8 mouse cellular contexts compared by ENCODE assay signal in genomic region chr5:120156166-120156909, GRCm38 (mm10). TPM values are rescaled to one million over a fixed set of nuclear protein-coding genes. Genes with fewer than 3 reads are reported as not detected.
DNase-seq lines count a peak whose midpoint lies in the region; ATAC-seq and TF ChIP-seq lines count a peak whose summit lies in the region.
"Had no signal": no experiment of that assay in that cellular context is flagged by ENCODE, and none has a peak within 500 bp of the region (broad histone marks: within the 10 kb centered on the region; RNA-seq: fewer than 3 reads in every experiment).

No protein-coding gene starts in this region.

- intact Hi-C loops in heart, postnatal 10 days (cut with DNase I), result no loop called here

- no peak overlapping the region for H3K9ac ChIP-seq in embryonic facial prominence, embryonic 15.5 days

- ATAC-seq in embryonic facial prominence, embryonic 15.5 days (ENCODE audit: insufficient number of reproducible peaks, low FRiP score, low TSS enrichment, low read depth), result no peak; the same call in 1 of the 2 replicates

- no peaks in the 10 kb centered on the region for H3K36me3 ChIP-seq in embryonic facial prominence, embryonic 15.5 days

- no peak for TF ChIP-seq POLR2A in brain, embryonic 14.5 days (IDR thresholded peaks at IDR 0.05; ENCODE audit: borderline replicate concordance, extremely low read depth, insufficient read depth, insufficient read length, poor library complexity, severe bottlenecking)

- H3K27ac ChIP-seq in embryonic facial prominence, embryonic 15.5 days (replicated peaks), result peak overlapping the region; percentile 44; the same call in 1 of the 2 replicates

- WGBS in embryonic facial prominence, embryonic 15.5 days, result 49% methylated on average over 21 of the region's 21 CpGs

- H3K4me2 ChIP-seq in embryonic facial prominence, embryonic 15.5 days (replicated peaks), result no peak overlapping the region

- no peaks in the 10 kb centered on the region for H3K9me3 ChIP-seq in embryonic facial prominence, embryonic 15.5 days (replicated peaks)
- H3K9me3 ChIP-seq: megakaryocyte, embryonic 14.5 days had no signal

- no peaks in the 10 kb centered on the region for H3K27me3 ChIP-seq in embryonic facial prominence, embryonic 15.5 days

- peaks cover 16% of the 10 kb centered on the region for H3K4me1 ChIP-seq in embryonic facial prominence, embryonic 15.5 days

- TF ChIP-seq CTCF in brain, embryonic 14.5 days (IDR thresholded peaks at IDR 0.05; ENCODE audit: borderline replicate concordance, extremely low read depth, insufficient read depth, insufficient read length), result no peak

- peak; percentile 64 for DNase-seq in brain, embryonic 14.5 days (ENCODE audit: low read depth)
- peak; percentile 72 to 80 for DNase-seq in heart, postnatal 10 days
- DNase-seq in kidney, postnatal 25 days, result peak; percentile 33 to 68
- no peak for DNase-seq in thymus, postnatal 25 days
- no peak for DNase-seq in layer of hippocampus, adult 9-11 months
- no peak for DNase-seq in spleen, postnatal 10 days (ENCODE audit: low spot score in 2 of 2)

- H3K4me3 ChIP-seq in embryonic facial prominence, embryonic 15.5 days (replicated peaks), result no peak overlapping the region
- H3K4me3 ChIP-seq: megakaryocyte, embryonic 14.5 days had no signal

RNA-seq across cellular contexts. Expression of gene Rbm19, which starts 40.1 kb away (rescaled TPM):
- polyA plus RNA-seq in brain, embryonic 14.5 days (2012; rRNA removed), result 12.6 and 15.7 TPM in 2 replicates
- polyA plus RNA-seq in embryonic facial prominence, embryonic 15.5 days (2015; fragmentation: Nextera tagmentation; extraction: Ambion mirVana), result 19.2 and 21.7 TPM in 2 replicates
- 10 to 100 TPM; 23.0 to 26.7 TPM for total RNA-seq in heart, postnatal 10 days (2021)

Comparison
In these comparisons a context has a peak if more than half of its experiments do, and no peak if none do; other contexts are left out.
1. DNase-seq: peak in brain, embryonic 14.5 days (single experiment), heart, postnatal 10 days (2 of 2) and kidney, postnatal 25 days (2 of 2); none in thymus, postnatal 25 days (single experiment), layer of hippocampus, adult 9-11 months (single experiment) and spleen, postnatal 10 days (0 of 2).